Mouse (Mus musculus) hindbrain, embryonic 11.5 days (tissue): ENCODE data around the gene Pnck. TPM values are rescaled to one million over a fixed set of nuclear protein-coding genes. Genes with fewer than 3 reads are reported as not detected.

Source experiments
- ATAC-seq: fragments of 200-750 bp; cut with Nextera tagmentation; 2 replicates; pipeline ENCODE4 v1.8.0; 2017; ENCODE audit warnings: mild to moderate bottlenecking, moderate TSS enrichment, moderate library complexity; ENCODE audit not compliant: low FRiP score
- DNase-seq: peaks from one replicate; pipeline ENCODE4 v3.0.0-alpha.2; 2015; ENCODE audit warnings: low spot score
- H3K27ac ChIP-seq: fragments of 300-500 bp; sonication (generic); 2 replicates; pipeline ENCODE4 v1.5.1; 2014; ENCODE audit warnings: mild to moderate bottlenecking, low read depth, low read length
- H3K27me3 ChIP-seq: fragments of 300-500 bp; sonication (generic); 2 replicates; pipeline ENCODE4 v1.6.1; 2014; ENCODE audit warnings: mild to moderate bottlenecking, low read length, moderate library complexity, mixed read lengths; ENCODE audit not compliant: control insufficient read depth, insufficient read depth
- H3K36me3 ChIP-seq: fragments of 300-500 bp; sonication (generic); 2 replicates; pipeline ENCODE4 v1.6.1; 2014; ENCODE audit warnings: mild to moderate bottlenecking, low read length, moderate library complexity, mixed read lengths; ENCODE audit not compliant: control insufficient read depth, insufficient read depth
- H3K4me1 ChIP-seq: fragments of 300-500 bp; sonication (generic); replicated peaks from 2 replicates; pipeline ENCODE4 v1.6.1; 2014; ENCODE audit warnings: low read length, mixed read lengths; ENCODE audit not compliant: control insufficient read depth, insufficient read depth
- H3K4me2 ChIP-seq: fragments of 300-500 bp; sonication (generic); replicated peaks from 2 replicates; pipeline ENCODE4 v1.6.1; 2014; ENCODE audit warnings: mild to moderate bottlenecking, low read depth, low read length
- H3K4me3 ChIP-seq: fragments of 300-500 bp; sonication (generic); 2 replicates; pipeline ENCODE4 v1.5.1; 2014; ENCODE audit warnings: low read depth, low read length
- H3K9ac ChIP-seq: fragments of 300-500 bp; sonication (generic); 2 replicates; pipeline ENCODE4 v1.6.1; 2014; ENCODE audit warnings: low read depth, low read length
- H3K9me3 ChIP-seq: fragments of 300-500 bp; sonication (generic); 2 replicates; pipeline ENCODE4 v1.6.1; 2016; ENCODE audit warnings: low read length; ENCODE audit not compliant: control insufficient read depth
- WGBS: fragments of 180-500 bp; shearing (Covaris S2); extraction: QIAGEN DNeasy Blood & Tissue Kit; methylation state at CpG from one replicate; pipeline ENCODE4 v1.1.7; 2014; 5-methylcytosine and 5-hydroxymethylcytosine counted together
- polyA plus RNA-seq: library from polyadenylated mRNA; unstranded; fragments of >200 nt; fragmentation: Nextera tagmentation; extraction: Ambion mirVana; gene quantifications from 2 replicates; pipeline ENCODE4 v1.2.1, GENCODE M21; 2014

Gene Pnck
- polyA plus RNA-seq, 1 experiment from 2014 or later, result 14.0 TPM

DNA sequence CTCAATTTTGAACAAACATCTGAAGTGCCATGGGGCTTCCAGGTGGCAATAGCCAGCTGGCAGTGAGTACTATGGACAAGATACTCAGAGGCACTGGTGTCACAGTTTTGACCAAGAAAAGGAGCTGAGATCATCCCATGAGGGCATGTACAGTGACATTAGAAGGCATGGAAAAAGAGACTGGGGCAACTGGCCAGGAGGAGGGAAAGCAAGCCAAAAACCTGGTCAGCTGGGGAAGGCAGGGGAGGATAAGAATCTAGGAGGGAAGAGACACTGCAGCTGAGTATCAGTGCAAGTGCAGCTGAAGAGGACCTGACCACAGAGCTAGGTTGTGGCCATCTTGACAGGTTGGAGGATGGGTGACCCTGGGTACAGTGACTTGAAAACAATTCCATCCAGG lies 32.9 kb downstream of the Pnck start:
- no peaks in the 10 kb centered on the region for H3K9me3 ChIP-seq
- no peak overlapping the region for H3K9ac ChIP-seq
- ATAC-seq (no peak), DNase-seq (no peak)
- H3K36me3 ChIP-seq, result no peaks in the 10 kb centered on the region
- no peaks in the 10 kb centered on the region for H3K27me3 ChIP-seq
- H3K4me3 ChIP-seq, result no peak overlapping the region
- H3K4me1 ChIP-seq, result no peaks in the 10 kb centered on the region
- H3K4me2 ChIP-seq, result no peak overlapping the region
- no peak overlapping the region for H3K27ac ChIP-seq

- ATAC-seq (no peak), DNase-seq (no peak)
- no peak overlapping the region for H3K4me2 ChIP-seq
- H3K27me3 ChIP-seq, result no peaks in the 10 kb centered on the region
- no peaks in the 10 kb centered on the region for H3K36me3 ChIP-seq
- H3K4me3 ChIP-seq, result no peak overlapping the region
- no peaks in the 10 kb centered on the region for H3K9me3 ChIP-seq
- WGBS, result 93% methylated on average over 2 of the region's 2 CpGs
- no peaks in the 10 kb centered on the region for H3K4me1 ChIP-seq
- no peak overlapping the region for H3K9ac ChIP-seq
- no peak overlapping the region for H3K27ac ChIP-seq
Measured at GRCm38 (mm10) chrX:73619890-73620289, 40.0 kb downstream of the Pnck start.

DNA sequence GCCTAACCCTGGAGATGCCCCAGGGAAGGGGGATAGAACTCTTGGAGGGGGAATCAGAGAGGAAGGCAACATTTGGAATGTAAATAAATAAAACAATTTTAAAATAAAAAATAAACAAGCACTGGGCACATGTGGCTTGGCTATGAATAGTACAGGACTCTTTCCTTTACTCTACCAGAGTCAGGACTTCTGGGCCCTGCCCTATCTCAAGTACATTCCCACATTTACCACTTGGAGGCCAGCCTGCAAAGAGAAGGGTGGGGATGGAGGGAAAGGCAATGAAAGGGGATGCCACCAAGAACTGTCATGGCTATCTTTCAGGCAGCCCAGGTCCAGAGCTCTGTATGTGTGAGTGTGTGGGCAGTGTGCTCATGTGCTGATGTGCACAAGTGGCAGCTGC lies 40.5 kb downstream of the Pnck start:
- H3K36me3 ChIP-seq, result no peaks in the 10 kb centered on the region
- no peaks in the 10 kb centered on the region for H3K9me3 ChIP-seq
- H3K9ac ChIP-seq, result no peak overlapping the region
- ATAC-seq (no peak), DNase-seq (no peak)
- H3K27ac ChIP-seq, result no peak overlapping the region
- H3K4me3 ChIP-seq, result no peak overlapping the region
- no peak overlapping the region for H3K4me2 ChIP-seq
- no peaks in the 10 kb centered on the region for H3K27me3 ChIP-seq
- no peaks in the 10 kb centered on the region for H3K4me1 ChIP-seq

- Histone ChIP-seq H3K9ac (no peak overlapping the region), H3K4me1 (no peaks in the 10 kb centered on the region), H3K27ac (no peak overlapping the region), H3K9me3 (no peaks in the 10 kb centered on the region), H3K27me3 (no peaks in the 10 kb centered on the region), H3K4me2 (no peak overlapping the region), H3K4me3 (no peak overlapping the region), H3K36me3 (no peaks in the 10 kb centered on the region)
- WGBS, result 80% methylated on average over 1 of the region's 1 CpGs
- DNase-seq, result no peak
- ATAC-seq, result no peak
Measured at GRCm38 (mm10) chrX:73615876-73616275, 44.0 kb downstream of the Pnck start.

DNA sequence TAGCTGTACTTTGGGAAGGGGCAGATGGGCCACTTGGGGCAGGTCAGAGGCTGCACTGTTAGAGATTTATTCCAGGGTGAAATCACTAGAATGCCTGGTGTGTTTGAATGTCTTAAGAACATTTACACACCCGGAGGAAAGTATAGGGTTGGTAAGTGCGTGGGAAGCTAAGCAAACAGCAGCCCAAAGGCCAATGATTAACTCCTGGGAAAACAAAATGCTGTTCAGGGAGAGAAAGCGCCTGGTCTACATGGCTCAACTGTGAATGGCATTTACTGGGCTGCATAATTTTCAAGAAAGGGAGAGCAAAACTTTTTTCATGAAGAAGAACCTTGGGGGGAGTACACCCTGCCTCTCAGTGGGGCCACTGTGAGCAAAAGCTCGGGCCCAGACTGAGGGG lies 46.3 kb downstream of the Pnck start:
- Histone ChIP-seq H3K4me3 (no peak overlapping the region), H3K27me3 (no peaks in the 10 kb centered on the region), H3K9ac (no peak overlapping the region), H3K4me2 (no peak overlapping the region), H3K27ac (no peak overlapping the region), H3K36me3 (no peaks in the 10 kb centered on the region), H3K4me1 (no peaks in the 10 kb centered on the region), H3K9me3 (no peaks in the 10 kb centered on the region)
- WGBS, result 65% methylated on average over 4 of the region's 4 CpGs
- DNase-seq, result no peak
- no peak for ATAC-seq

Other genes starting within 250 kb of the Pnck start
- 0.11 and 0.21 TPM in 2 replicates for gene Zfp92, start 249.0 kb downstream of the Pnck start, polyA plus RNA-seq
- gene Trex2, start 224.8 kb downstream of the Pnck start, polyA plus RNA-seq, result not detected in 2 replicates
- 76.9 and 77.6 TPM in 2 replicates for gene Haus7, start 201.1 kb downstream of the Pnck start, polyA plus RNA-seq
- gene Bgn, start 176.5 kb downstream of the Pnck start, polyA plus RNA-seq, result 38.8 and 53.1 TPM in 2 replicates
- gene Atp2b3, start 157.0 kb downstream of the Pnck start, polyA plus RNA-seq, result 0.66 and 0.84 TPM in 2 replicates
- 3.5 and 4.9 TPM in 2 replicates for gene Dusp9, start 20.7 kb downstream of the Pnck start, polyA plus RNA-seq
- 6.0 and 7.8 TPM in 2 replicates for gene Slc6a8, start 13.0 kb upstream of the Pnck start, polyA plus RNA-seq
- gene Bcap31, start 56.1 kb upstream of the Pnck start, polyA plus RNA-seq, result 146 and 155 TPM in 2 replicates
- gene Abcd1, start 56.5 kb upstream of the Pnck start, polyA plus RNA-seq, result 7.6 and 8.7 TPM in 2 replicates
- gene Plxnb3, start 97.0 kb upstream of the Pnck start, polyA plus RNA-seq, result 0.28 TPM in 1 of 2 replicates, not detected in the other
- 1.3 and 1.6 TPM in 2 replicates for gene Srpk3, start 114.3 kb upstream of the Pnck start, polyA plus RNA-seq
- gene Idh3g, start 126.8 kb upstream of the Pnck start, polyA plus RNA-seq, result 191 and 206 TPM in 2 replicates
- gene Ssr4, start 126.9 kb upstream of the Pnck start, polyA plus RNA-seq, result 134 and 140 TPM in 2 replicates
- 1.4 and 1.6 TPM in 2 replicates for gene Pdzd4, start 164.9 kb upstream of the Pnck start, polyA plus RNA-seq
- gene Avpr2, start 232.0 kb upstream of the Pnck start, polyA plus RNA-seq, result 0.06 and 0.11 TPM in 2 replicates
- 26.3 and 35.9 TPM in 2 replicates for gene L1cam, start 236.0 kb upstream of the Pnck start, polyA plus RNA-seq